Mouse (Mus musculus): ENCODE results near the gene Hnrnpd.

GRCm38 (mm10) chr5:100006324-100007039, 27.7 kb upstream of the Hnrnpd start:
- TF ChIP-seq CTCF (IDR thresholded peaks at IDR 0.05; ENCODE audit: control insufficient read depth, insufficient read depth, insufficient read length) (no peak), MYOD1 (IDR thresholded peaks at IDR 0.05; ENCODE audit: control insufficient read depth, insufficient read length, low read depth) (no peak)

All from C2C12 (cell line).